Mouse (Mus musculus) liver, adult 2 months (tissue): ENCODE measurements around the gene Adgrl2.

Experiments used
- CTCF ChIP-seq: fragments of 200-500 bp; IDR thresholded peaks from 2 replicates; pipeline ENCODE4 v1.5.1; 2011; ENCODE audit warnings: low read depth, low read length, control low read depth
- POLR2A ChIP-seq: fragments of 200-500 bp; IDR thresholded peaks from 2 replicates; pipeline ENCODE4 v1.6.1; 2011; ENCODE audit warnings: low read length, control low read depth; ENCODE audit not compliant: insufficient read depth; ENCODE audit errors: extremely low read depth

DNA sequence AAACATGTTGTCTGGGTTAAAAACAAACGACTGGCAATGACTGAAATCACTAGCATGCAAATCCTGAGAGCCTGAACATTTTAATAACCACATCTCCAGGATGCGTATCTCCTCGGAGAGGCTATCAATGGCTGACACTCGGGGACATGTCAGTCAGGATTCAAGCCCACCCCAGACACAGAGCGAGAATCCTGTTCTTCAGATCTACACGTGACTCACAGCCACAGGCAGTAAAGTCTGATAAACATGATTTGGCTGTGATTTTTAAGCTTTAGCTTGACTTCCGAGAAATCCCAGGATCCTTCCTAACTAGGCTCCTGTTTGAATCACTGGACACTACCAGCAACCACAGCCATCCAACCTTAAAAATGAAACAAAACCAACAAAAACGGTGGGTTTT, 44.8 kb downstream of the Adgrl2 start:
- no peak for TF ChIP-seq CTCF
- no peak for TF ChIP-seq POLR2A
